Mouse (Mus musculus) MEL (cell line): ENCODE measurements around the gene Tpcn1. TPM values are rescaled to one million over a fixed set of nuclear protein-coding genes. Genes with fewer than 3 reads are reported as not detected.

Experiments used
- DNase-seq: peaks from one replicate; pipeline ENCODE4 v3.0.0; 2011; ENCODE audit warnings: low read depth, low spot score
- H3K27ac ChIP-seq: 2 replicates; pipeline ENCODE4 v1.5.1; 2012; ENCODE audit warnings: low read depth, mild to moderate bottlenecking, control low read depth, low read length, moderate library complexity; ENCODE audit not compliant: control insufficient read depth
- H3K27me3 ChIP-seq, 2 experiments: fragments of 150-350 bp in 1 of 2; sonication (generic) in 1 of 2; 2 replicates each; pipeline ENCODE4 v1.6.1; 2012; ENCODE audit warnings: low read length in 2 of 2, mild to moderate bottlenecking in 2 of 2, improper control_type of control experiment in 1 of 2, moderate library complexity in 1 of 2; ENCODE audit not compliant: insufficient read depth in 2 of 2, control insufficient read depth in 1 of 2
- H3K36me3 ChIP-seq, 2 experiments: 2 replicates each; pipeline ENCODE4 v1.6.1; 2012 to 2014; ENCODE audit warnings: low read length in 2 of 2, improper control_type of control experiment in 1 of 2, inconsistent platforms in 1 of 2, mild to moderate bottlenecking in 1 of 2; ENCODE audit not compliant: insufficient read depth in 2 of 2, control insufficient read depth in 1 of 2
- H3K4me1 ChIP-seq, 2 experiments: fragments of 150-350 bp in 1 of 2; sonication (generic) in 1 of 2; 2 replicates each; pipeline ENCODE4 v1.6.1; 2012; ENCODE audit warnings: low read length in 2 of 2, improper control_type of control experiment in 1 of 2, mild to moderate bottlenecking in 1 of 2; ENCODE audit not compliant: insufficient read depth in 2 of 2, control insufficient read depth in 1 of 2
- H3K4me3 ChIP-seq, 2 experiments: fragments of 150-350 bp in 1 of 2; sonication (generic) in 1 of 2; 2 replicates each; pipeline ENCODE4 v1.5.1; 2012; ENCODE audit warnings: low read depth in 2 of 2, low read length in 2 of 2, mild to moderate bottlenecking in 2 of 2, moderate library complexity in 2 of 2, control low read depth in 1 of 2, improper control_type of control experiment in 1 of 2; ENCODE audit not compliant: control insufficient read depth in 1 of 2, insufficient read depth in 1 of 2
- H3K79me2 ChIP-seq: 2 replicates; pipeline ENCODE4 v1.6.1; 2012; ENCODE audit warnings: mild to moderate bottlenecking, low read length, moderate library complexity; ENCODE audit not compliant: control insufficient read depth, poor library complexity, insufficient read depth
- H3K9ac ChIP-seq: 2 replicates; pipeline ENCODE4 v1.6.1; 2012; ENCODE audit warnings: low read depth, mild to moderate bottlenecking, control low read depth, low read length, moderate library complexity; ENCODE audit not compliant: control insufficient read depth, poor library complexity, severe bottlenecking
- H3K9me3 ChIP-seq: fragments of 150-350 bp; sonication (generic); replicated peaks from 2 replicates; pipeline ENCODE4 v1.6.1; 2012; ENCODE audit warnings: mild to moderate bottlenecking, low read length, improper control_type of control experiment, moderate library complexity; ENCODE audit not compliant: insufficient read depth
- BHLHE40 ChIP-seq: IDR thresholded peaks from 2 replicates; pipeline ENCODE4 v1.6.1; 2012; ENCODE audit warnings: low read depth, mild to moderate bottlenecking, inconsistent platforms, low read length, improper control_type of control experiment, borderline replicate concordance
- CHD2 ChIP-seq: IDR thresholded peaks from 2 replicates; pipeline ENCODE4 v1.6.1; 2011; ENCODE audit warnings: low read length, improper control_type of control experiment
- CTCF ChIP-seq, 3 experiments: IDR thresholded peaks in 2 of 3; conservative IDR thresholded peaks in 1 of 3; 2 replicates each; pipeline ENCODE4 v1.5.1; 2011 to 2012; ENCODE audit warnings: low read length in 3 of 3, low read depth in 2 of 3, mild to moderate bottlenecking in 2 of 3, improper control_type of control experiment in 1 of 3, inconsistent platforms in 1 of 3, mixed read lengths in 1 of 3, moderate library complexity in 1 of 3; ENCODE audit not compliant: control insufficient read depth in 1 of 3, insufficient read depth in 1 of 3, poor library complexity in 1 of 3, severe bottlenecking in 1 of 3
- MAFK ChIP-seq: IDR thresholded peaks from 2 replicates; pipeline ENCODE4 v1.6.1; 2011; ENCODE audit warnings: low read depth, mild to moderate bottlenecking, low read length, improper control_type of control experiment, borderline replicate concordance
- MAX ChIP-seq: IDR thresholded peaks from 2 replicates; pipeline ENCODE4 v1.6.1; 2011; ENCODE audit warnings: low read length, improper control_type of control experiment
- MYB ChIP-seq: IDR thresholded peaks from 2 replicates; pipeline ENCODE4 v1.6.1; 2011; ENCODE audit warnings: mild to moderate bottlenecking, low read depth, low read length, improper control_type of control experiment
- RCOR1 ChIP-seq: IDR thresholded peaks from 2 replicates; pipeline ENCODE4 v1.6.1; 2012; ENCODE audit warnings: low read depth, mild to moderate bottlenecking, inconsistent platforms, low read length, improper control_type of control experiment
- TBP ChIP-seq: IDR thresholded peaks from 2 replicates; pipeline ENCODE4 v1.8.0; 2011; ENCODE audit warnings: low read depth, low read length, improper control_type of control experiment
- polyA plus RNA-seq, 2 experiments: library from polyadenylated mRNA; stranded (reverse) in 1 of 2; unstranded in 1 of 2; fragments of >175 nt in 1 of 2; fragments of >200 nt in 1 of 2; gene quantifications; 2 replicates each; pipeline versions ENCODE4 v1.2.1 to v1.2.4; 2012; ENCODE audit warnings: low replicate concordance in 2 of 2, low read depth in 1 of 2; ENCODE audit not compliant: insufficient read length in 2 of 2, insufficient read depth in 1 of 2, missing spikeins in 1 of 2
- total RNA-seq: library from RNA; depleted of rRNA; stranded (reverse); fragments of 300-350 nt; gene quantifications from 2 replicates; pipeline ENCODE4 v1.2.3, GENCODE M21; 2012

The Tpcn1 gene
- total and polyA plus RNA-seq, 3 experiments, result 11.3 to 43.2 TPM; not detected in 1

DNA sequence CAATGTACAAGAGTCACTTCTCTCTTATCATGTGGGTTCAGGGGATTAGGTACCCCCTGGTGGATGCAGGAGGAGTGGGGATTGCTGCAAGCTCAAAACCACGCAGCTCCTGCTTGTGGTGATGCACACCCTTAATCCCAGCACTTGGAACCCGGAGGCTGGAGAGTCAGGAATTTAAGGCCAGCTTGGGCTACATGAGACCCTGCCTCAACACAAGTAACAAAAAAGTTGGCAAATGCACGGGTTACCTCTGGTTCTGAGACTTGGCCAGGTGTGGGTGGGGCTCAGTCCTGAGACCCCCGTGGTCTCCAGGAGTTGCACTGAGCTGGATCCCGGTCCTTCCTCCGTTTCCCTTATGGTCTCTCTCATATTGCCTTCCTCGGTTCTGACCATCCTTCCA, 73.0 kb downstream of the Tpcn1 start:
- Histone ChIP-seq H3K79me2 (no peaks in the 10 kb centered on the region; the same call in 1 of the 2 replicates), H3K27ac (no peak overlapping the region), H3K9ac (no peak overlapping the region), H3K9me3 (no peaks in the 10 kb centered on the region), H3K4me1 (peaks cover 0 to 6% of the 10 kb centered on the region in 2 experiments; a peak in 1 of 4 replicates), H3K36me3 (peaks cover 0 to 3% of the 10 kb centered on the region in 2 experiments; a peak in 1 of 4 replicates), H3K27me3 (no peaks in the 10 kb centered on the region), H3K4me3 (no peak overlapping the region)
- DNase-seq, result no peak
- TF ChIP-seq MAFK, result no peak
- TF ChIP-seq CHD2, result no peak
- TF ChIP-seq MAX, result no peak
- TF ChIP-seq BHLHE40, result no peak
- no peak for TF ChIP-seq CTCF (IDR thresholded peaks at IDR 0.05 in 2 of 3, conservative IDR thresholded peaks at IDR 0.05 in 1 of 3; ENCODE audit: control insufficient read depth in 1 of 3, insufficient read depth in 1 of 3, low read depth in 2 of 3, low read length in 3 of 3, poor library complexity in 1 of 3, severe bottlenecking in 1 of 3)

DNA sequence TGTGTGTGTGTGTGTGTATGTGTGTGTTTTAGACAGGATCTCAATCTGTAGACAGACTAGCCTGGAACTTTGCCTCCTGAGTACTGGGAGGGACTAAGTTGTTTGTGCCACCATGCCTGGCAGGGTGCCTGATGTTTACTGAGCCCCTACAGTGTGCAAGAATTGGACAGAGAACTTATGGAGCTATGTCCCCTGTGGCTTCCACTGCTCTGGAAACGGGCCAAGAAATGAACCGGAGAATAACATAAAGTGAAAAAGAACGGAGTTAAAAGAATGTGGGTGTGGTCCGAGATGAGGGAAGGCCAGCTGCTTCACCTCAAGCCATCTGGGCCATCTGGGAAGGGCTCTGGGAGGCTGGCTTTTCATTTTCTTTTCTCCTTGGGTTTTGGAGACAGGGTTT, 73.7 kb downstream of the Tpcn1 start:
- H3K9me3 ChIP-seq, result no peaks in the 10 kb centered on the region
- no peak overlapping the region for H3K27ac ChIP-seq
- peaks cover 0 to 6% of the 10 kb centered on the region in 2 experiments; a peak in 1 of 4 replicates for H3K4me1 ChIP-seq
- H3K79me2 ChIP-seq, result no peaks in the 10 kb centered on the region; the same call in 1 of the 2 replicates
- TF ChIP-seq MYB, result no peak
- TF ChIP-seq TBP, result no peak
- TF ChIP-seq CTCF (IDR thresholded peaks at IDR 0.05 in 2 of 3, conservative IDR thresholded peaks at IDR 0.05 in 1 of 3; ENCODE audit: control insufficient read depth in 1 of 3, insufficient read depth in 1 of 3, low read depth in 2 of 3, low read length in 3 of 3, poor library complexity in 1 of 3, severe bottlenecking in 1 of 3), result no peak
- TF ChIP-seq, all 39 proteins: peak for 0
- H3K9ac ChIP-seq, result no peak overlapping the region
- H3K4me3 ChIP-seq, result no peak overlapping the region
- DNase-seq, result no peak
- peaks cover 0 to 3% of the 10 kb centered on the region in 2 experiments; a peak in 1 of 4 replicates for H3K36me3 ChIP-seq
- no peaks in the 10 kb centered on the region for H3K27me3 ChIP-seq

DNA sequence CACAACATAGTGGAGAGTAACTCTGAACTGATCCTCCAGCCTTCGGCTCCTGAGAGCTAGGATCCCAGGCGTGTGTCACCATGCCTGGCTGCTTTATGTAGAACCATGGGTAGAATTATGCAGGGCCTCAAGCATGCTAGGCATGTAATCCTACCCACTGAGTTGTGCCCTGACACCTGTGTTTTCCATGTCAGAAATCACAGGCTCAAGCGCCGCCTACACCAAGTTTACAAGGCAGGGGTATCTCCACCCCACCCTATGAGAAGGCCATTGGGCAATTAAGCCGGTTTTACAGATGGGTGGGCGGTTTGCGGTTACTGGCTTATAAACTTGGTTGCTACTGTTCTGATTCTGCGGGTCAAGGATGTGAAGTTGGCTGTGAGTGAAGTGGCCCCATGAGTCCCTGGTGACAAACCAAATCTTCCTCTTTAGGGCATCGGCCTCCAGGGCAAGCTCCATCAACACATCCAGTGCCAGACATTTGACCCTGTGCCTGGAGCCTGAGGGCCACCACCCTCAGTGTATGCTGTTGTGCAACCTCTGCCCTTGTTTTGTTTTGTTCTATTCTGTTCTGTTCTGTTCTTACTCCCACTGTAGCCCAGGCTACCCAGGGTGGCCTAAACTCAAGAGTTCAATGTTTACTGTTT, 74.3 kb downstream of the Tpcn1 start:
- Histone ChIP-seq H3K79me2 (no peaks in the 10 kb centered on the region; the same call in 1 of the 2 replicates), H3K27me3 (no peaks in the 10 kb centered on the region), H3K9me3 (no peaks in the 10 kb centered on the region), H3K9ac (no peak overlapping the region), H3K4me3 (no peak overlapping the region), H3K36me3 (peaks cover 0 to 3% of the 10 kb centered on the region in 2 experiments; a peak in 1 of 4 replicates)
- no peak for DNase-seq
- no peak for TF ChIP-seq RCOR1
- TF ChIP-seq, all 39 proteins: peak for 0
- Histone ChIP-seq H3K27ac (no peak overlapping the region), H3K4me1 (peaks cover 0 to 6% of the 10 kb centered on the region in 2 experiments; a peak in 1 of 4 replicates)
